Mouse (Mus musculus): ENCODE measurements around the gene Thsd4.

Thsd4 gene

DNA sequence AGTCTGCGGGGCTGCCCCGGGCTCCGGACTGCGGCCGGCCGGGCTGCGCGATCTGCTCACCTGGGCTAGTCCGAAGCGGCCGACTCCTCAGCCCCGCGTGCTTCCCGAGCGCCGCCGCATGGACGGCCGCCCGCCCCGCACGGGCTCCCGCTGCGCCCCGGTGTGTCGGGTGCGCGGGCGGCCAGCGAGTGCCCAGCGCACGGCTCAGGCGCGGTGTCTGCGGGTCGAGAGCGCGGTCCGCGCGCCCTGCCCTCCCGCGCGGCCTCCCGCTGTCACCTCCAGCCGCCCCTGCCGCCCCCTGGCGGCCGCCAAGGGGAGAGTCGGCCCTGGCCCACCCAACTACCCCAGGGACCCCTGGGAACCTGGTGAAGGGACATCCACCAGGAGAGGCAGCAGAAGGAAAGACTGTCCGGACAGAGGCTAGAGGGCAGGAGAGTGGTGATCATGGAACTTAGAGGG is at the start of gene Thsd4:
Gene Thsd4, minus strand, starts transcription at position 241 of the 459 bp plus-strand sequence.
- peak; percentile 30 to 39 for DNase-seq

DNA sequence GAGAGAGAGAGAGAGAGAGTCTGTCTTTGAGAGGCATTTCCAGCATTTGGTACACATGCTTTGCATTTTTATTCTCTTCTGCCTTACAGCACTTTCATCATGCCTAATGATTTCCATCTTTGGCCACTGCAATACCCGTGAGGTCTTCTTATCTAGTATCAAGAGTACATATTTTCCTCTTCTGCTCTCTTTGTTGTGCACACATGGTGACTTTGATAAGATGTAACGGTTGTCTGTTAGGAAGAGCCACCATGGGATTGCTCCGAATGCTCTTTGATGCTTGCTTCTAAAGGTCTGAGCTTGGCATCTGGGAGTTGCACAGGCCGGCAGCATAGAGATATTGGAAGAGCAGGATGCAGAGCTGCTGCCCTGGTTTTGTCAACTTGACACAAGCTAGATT is 49.2 kb upstream of the Thsd4 start:
- no peak for DNase-seq

DNA sequence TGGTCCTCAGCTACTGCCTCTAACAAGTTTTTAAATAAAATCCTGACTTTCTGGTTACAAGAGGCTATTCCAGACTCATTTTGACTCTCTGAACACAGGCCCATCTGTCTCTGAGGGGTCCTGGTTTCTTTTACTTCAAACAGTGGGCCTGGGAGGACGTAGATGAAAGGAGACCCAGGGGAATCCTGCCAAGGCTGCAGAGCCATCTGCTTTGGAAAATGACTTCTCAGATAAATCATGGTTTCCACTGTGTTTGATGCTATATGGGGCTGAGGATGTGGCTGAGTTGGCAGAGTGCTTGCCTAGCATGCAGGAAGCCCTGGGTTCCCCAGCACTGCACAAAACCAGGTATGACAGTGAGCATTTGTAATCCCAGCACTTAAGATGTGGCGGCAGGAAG is 47.5 kb upstream of the Thsd4 start:
- no peak for DNase-seq

DNA sequence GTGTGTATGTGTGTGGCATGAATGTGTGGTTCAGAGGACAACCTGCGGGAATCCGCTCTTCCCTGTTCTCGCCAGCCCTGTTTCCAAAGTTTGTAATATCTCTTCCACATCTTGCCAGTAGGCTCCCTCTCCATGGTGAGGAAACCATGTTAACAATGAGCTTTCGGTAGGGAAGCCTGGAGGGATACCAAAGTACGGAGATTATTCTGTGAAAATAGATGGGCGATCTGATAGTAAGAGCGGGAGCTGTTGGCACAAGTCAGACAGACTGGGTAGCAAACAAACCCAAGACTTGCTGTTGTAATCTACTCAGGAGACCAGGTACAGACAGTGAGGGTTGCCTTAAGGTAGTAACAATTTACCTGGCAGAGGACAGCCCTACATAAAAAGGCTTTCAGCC is 42.0 kb upstream of the Thsd4 start:
- DNase-seq = no peak

DNA sequence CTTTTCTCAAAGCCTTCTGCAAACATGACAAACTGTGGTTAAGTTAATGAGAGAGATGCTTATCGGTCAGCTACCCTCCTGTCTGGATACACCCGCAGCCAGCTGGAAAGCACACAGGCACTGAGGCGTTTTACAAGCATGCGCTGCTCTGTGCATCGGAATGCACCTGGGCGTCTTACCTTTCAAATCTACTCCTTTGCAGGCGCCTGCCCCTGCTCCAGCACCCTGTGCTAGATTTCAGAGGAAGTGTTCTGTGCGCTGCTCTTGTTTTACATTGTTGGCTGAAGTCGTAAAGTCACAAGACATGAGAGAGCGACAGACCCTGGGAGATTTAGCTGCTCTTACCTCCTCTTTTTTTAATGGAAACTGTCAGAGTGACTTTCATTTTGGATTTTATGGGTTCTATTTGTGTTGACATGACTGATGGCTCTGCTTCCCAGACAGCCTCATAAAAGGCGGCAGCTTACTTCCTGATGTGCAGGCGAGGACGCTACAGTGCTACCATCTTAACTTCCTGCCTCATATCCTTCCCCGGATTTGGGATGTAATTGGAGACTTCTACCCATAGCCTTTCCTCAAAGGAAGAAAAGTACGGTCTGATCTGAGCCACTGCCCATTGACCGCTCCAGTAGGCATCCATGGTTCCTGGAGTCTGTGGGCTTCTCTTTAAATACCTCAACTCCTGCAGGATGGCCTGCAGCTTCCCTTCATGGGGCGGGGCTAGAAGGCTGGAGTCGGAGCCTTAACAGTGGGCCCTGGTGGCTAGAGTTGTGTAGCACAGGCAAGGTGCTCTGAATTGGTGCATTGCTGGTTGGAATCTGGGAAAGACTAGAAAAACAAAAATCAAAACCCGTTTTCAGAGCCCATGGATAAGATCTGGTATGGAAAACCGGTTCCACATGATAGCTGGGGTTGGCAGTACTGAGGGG is 40.9 kb upstream of the Thsd4 start:
- peak; percentile 9 to 20 for DNase-seq

DNA sequence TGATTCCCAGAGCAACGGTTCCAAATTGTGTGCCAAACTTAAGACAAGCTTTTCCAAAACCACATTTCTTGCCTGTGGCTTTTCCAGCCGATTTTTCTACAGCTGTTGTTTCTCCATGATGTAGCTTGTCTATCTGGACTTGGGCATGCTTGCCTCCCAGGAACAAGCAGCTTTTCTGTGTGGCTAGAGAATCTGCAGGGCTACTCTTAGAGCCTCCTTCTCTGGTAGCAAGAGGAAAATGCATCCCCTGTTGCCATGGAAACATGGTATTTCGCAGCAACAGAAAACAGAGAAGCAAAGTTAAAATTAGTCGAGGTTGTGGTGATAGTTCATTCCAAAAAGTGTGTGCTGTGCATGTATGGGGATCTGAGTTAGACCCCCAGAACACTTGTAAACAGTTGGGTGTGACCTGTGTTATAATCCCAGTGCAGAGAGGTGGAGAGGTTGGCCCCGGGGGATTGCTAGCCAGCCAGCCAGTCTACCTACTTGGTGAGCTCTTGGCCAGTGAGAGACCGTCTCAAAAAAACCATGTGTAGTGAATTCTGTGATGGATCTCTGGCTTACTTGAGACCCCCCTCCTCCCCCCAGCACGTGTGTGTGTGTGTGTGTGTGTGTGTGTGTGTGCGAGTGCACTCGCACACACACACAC is 39.9 kb upstream of the Thsd4 start:
- no peak for DNase-seq

DNA sequence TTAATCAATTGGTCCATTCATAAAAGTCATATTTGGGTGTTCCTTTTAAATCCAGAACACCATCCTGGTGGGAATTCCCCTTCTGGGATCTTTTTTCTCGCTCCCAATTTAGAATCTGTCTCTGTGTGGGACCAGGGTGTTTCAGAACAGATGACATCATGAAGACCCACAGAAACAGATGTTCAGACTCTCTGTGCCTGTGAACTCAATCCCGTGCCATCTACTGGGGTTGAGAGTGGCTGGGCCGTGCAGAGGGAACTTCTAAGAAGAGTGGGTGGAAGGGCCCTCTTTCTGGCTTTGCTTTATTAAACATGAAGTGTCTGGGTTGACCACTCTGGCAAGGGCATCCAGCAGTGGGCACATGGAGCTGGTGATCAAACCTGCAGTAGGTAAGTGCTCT is 36.7 kb upstream of the Thsd4 start:
- DNase-seq = no peak

DNA sequence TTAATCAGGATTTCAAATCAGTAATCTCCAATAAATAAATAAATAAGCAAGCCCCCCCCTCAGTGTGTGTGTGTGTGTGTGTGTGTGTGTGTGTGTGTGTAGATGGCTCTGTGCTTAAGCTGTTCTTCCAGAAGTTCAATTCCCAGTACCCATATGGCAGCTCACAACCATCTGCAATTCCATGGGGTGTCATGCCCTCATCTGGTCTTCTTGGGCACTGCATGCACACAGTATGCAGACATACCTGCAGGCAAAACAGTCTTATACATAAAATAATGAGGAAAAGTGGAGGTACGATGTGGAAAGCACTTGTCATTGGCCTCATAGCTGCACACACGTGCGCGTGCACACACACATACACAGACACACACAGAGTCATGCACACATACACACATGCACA is 29.4 kb upstream of the Thsd4 start:
- no peak for DNase-seq

DNA sequence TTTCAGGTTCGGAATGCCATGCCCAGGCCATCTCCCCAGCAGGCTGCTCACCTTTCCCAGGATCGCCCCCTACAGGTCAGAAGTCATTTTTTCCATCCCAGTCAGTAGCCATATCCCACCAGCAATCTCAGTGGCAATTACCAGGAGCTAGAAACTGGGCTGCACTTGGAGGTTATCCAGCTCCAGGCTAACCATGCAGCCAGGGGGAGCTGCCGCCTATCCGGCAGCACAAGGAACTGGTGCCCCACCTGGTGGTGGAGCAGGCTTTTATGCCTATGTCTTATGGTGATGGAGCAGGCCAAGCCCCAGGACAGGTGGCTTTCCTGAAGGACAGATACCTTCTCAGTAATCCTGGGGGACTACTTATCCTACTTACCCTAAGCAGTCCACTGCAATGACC is 26.3 kb upstream of the Thsd4 start:
- peak; percentile 5 to 9 for DNase-seq

DNA sequence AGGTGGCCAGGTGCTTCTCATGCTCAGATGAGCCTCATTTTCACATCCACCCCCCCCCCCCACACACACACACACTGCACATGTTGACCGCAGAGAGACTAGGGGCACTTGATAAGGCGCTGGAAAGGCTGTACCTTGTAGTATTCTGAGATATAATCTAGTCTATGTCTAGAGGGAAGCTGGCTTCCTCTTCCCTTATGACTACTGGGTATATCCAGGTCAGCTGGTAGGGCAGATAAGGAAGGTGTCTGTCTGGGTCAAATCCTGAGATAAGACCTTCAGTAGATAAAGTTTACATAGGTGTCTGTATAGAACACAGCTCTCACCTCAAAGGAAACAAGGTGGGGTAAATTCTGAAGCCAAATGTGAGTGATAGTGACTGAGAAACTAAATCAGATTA is 24.3 kb upstream of the Thsd4 start:
- DNase-seq = no peak

DNA sequence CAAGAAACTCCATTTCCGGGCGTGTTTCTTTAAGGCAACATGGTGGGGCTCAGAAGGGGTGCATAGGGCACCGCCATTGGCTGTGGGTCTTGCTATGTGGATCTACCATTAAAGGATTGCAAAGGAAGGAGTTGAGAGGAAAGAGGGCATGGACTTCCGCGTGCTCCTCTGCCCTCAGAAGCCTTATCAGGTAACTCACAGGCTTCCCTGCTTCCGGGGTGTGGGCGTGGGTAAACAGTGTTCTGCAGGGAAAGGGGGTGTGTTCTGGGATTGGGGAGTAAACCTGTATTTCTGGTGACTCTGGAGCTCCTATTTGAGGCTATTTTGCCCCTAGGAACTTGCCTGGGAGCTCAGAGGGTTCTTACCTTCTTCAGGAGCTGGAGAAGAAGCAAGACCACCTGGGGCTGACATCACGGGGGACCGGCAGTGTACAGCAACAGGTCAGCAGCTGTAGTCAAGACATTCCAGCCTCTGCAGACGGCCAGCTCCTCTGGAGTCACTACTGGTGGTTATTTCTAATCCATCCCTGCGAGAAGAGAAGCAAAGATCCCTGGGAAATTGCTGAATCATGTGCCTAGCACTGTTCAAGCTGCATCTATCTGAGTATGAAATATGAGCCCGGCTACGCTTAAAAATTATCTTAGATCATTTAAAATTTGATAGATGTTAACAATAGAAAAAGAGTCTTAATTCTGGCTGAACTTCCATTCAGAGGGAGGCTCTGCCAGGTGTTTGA is 23.7 kb upstream of the Thsd4 start:
- no peak for DNase-seq

DNA sequence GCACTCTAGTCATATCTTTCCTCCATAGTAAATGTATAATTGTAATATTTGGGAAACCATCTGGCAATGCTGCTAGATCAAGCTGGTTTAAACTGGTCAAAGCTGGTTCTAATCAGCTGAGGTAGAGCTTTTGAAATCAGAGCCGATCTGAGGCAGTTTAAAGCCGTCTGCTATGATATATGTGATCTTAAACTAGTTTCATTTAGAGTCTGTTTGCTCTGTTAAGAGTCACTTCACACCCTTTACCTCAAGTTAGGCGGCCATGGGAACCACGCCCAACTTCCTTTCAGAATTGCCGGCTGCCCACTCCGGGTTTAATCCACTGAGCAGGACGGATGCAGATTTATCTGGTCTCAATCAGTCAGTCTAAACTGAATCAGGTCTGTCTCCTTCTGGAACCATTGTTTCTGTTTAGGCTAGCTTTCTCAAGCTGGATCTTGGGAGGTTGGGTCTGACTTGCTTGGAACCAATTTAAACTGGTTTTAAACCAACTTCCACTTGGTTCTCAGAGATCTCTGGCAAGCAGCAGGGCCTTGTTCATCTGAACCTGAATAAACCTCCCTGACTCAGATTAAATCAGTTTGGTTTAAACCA is 21.7 kb upstream of the Thsd4 start:
- DNase-seq = no peak

DNA sequence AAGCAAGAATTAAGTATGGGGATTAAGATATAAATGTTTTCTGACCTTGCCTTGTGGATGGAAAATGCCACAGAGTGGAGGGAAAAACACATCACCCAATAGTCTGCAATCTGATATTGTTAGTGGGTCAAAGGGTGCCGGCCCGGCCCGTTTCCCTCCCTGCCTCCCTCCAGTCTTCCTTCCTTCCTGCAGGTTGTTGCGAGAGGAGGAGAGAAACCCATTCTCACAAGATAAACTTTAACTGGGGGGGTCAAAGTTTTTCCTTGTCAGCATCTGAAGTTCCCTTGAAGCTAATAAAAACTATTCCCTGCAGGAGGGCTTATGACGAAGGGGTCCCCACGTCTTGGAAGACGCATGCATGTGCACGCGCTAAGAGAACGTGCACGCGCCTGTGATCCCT is 8.5 kb upstream of the Thsd4 start:
- DNase-seq = no peak

DNA sequence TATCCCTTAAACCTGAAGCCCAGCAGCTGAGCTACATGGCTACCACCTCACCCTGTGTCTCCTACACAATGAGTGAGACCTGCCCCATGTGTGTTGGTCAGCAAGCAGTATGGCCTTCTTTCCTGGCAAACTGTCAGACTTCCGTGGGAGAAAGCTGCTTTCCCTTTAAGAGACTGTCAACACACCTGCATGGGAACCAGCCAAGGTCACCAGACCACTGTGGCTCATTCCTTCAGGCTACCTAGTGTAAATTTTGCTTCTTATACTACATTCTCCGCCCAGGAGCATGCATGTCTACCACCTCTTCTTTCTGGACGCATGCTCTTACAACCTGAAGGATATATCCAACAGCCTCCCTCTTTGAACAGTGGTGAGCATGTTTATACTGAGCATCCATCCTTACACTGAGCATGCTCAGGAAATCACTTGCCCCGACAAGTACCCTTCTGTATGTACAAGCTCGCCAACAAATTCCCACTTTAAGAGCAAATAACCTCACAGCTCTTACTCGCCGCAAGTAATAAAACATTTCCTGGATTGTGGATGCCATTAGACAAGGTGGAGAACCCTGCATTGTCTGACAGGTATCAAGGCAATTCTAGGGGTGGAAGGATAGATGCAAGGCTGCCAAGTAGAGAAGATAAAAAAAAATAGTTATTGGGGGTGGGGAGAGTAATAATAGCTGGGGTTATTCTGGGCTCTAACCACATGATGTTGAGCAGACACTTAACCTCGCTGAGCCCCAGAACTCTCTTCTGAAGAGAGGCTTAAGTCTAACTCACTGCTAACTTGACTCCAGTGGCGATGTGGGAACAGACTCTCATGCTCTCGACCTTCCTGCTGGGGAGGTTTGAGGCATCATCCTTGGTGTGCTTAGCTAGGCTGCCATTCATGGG is 7.8 kb upstream of the Thsd4 start:
- DNase-seq = no peak

DNA sequence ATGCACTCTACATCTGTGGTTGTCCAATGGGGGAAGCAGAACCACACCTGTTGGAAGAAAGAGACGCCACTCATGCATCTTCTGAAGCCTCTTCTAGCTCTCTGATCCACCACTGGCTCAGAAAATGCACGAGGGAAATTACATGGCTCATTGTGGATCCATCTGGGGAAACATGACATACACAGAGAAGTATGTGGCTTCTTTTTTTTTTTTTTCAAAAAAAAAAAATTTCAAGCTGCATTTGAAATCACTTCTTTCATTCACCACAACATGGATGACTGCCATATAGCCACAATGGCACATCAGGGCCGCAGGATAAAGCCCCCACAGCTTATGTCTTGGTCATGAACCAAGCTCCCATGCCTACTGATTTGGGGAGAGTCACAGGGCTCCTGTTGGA is 6.4 kb upstream of the Thsd4 start:
- DNase-seq = no peak

DNA sequence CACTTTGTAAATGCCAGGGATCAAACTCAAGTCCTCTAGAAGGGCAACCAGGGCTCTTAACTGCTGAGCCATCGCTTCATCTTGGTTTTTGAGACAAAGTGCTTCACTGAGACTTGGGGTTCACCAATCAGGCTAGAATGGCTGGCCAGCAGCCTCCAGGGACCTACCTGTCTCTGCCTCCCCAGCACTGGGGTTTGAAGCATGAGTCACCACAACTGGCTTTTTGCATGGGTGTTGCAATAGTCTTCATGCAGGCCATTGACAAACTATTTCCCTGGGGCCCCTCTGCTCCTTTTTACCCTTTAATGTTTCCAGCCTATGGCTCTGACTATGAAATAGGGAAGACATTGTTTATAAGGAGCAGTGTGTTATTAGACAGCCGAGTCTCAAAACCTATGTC is 6.0 kb upstream of the Thsd4 start:
- no peak for DNase-seq

DNA sequence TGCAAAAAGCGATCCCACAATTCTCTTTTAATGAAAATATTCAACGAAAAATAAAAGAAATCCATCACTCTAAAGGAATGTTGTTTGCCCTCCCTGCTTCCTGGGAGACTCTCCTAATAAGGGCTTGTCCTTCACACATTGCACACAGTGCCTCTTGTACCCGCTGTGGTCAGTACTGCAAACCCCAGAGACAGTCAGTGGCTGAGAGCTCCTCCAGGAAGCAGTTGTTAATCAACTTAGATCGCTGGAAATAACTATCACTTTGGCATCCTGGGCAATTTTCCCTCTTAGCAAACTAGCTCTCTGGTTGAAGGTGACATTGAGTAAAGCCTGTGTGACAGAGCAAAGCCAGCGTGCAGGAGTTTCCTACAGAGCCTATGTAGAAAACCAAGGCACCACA is 5.2 kb upstream of the Thsd4 start:
- no peak for DNase-seq

DNA sequence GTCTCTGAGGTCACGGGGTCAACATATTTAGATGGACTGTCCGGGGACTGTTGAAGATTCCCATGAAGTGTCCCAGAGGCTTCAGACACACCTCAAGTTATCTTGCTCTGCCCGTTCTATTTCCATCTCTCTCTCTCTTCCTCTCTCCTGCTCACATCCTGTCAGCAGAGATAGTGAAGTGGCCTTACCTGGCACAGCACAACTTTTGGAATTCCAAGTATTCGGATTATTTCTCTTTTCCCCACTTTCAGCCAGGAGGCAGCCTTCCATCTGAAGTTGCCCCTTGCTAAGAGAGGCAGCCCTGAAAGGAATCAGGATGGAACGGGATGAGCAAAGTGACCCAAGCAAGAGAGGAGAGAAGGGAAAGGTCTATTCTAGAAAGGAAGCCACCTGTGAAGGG is 4.3 kb upstream of the Thsd4 start:
- no peak for DNase-seq

DNA sequence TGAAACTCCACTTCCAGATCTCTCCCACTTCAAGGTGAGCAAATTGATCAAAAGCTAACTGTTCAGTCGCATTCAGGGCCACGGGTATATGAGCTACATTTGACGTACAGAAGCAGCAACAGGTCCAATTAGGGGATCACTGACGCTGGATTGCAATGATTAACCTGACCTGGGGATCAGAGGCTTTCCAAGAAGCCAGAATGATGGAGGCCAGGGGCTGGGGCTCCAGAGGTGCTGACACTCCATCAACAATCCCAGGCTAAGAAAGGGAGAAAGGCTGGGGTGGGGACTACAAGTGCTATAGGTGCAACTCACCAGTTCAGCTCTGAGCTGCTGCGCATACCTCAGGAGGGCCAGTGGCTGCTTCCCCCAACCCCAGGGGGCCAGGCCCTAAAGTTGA is 703 bp downstream of the Thsd4 start:
- DNase-seq = no peak

DNA sequence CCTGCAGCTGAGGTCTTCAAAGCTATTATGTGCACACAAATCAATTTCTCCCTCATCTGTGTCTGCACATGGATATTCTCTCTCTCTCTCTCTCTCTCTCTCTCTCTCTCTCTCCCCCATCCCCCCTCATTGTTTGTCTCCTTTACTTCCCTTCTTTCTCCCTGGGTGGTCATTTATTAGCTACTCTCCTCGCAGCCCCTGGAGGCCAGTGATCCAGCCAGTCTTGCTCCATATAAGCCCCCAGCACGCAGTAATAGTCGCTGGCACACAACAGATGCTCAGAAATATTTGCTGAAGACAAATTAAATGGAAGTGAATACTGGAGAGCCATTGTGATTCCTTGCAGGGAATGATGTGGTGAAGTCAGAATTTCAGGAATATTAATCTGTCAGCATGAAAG is 2.2 kb downstream of the Thsd4 start:
- DNase-seq = no peak

DNA sequence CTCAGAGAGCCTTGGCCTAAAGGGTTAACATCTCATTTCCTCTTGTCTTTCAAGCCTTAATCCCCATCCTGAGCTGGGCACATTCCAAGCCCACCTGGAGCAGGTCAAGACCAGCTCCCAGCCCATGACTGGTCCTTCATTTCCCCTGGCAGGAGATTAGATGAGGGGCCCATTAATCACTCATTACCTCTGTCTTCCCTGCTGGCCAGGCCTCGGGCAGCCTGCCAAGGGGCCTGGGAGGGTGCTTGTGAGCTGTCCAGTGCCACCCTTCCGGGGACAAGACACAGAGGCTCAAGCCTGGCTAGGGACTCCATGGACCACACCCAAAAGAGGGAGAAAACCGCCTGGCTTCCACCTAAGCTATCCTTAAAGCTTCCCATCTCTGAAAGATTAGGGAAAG is 3.6 kb downstream of the Thsd4 start:
- DNase-seq = no peak

DNA sequence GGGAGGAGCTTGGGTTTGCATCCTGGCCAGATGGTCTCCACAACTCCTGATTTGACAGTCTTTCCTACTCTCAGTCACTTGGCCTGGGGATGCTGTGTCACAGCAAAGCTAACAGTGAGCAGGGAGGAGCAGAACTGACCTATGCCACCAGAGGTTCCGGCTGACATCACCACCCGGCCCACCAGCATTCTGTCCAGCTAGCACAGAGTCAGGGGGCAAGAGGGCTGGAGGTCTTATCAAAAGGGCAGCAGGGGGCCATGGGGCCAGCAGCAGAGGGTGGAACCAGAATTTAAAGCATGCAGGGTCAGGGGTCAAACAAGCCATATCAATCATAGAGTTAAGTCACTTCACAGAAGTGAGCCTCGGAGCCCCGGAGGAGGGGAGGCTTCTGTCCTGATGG is 4.7 kb downstream of the Thsd4 start:
- no peak for DNase-seq
